Mouse (Mus musculus): ENCODE measurements at regions not wholly inside any gene's neighbourhood (a gene's known extent, or its start where the extent isn't known, plus 50 kb on each side); places are given as distances from the start of the nearest gene placed in this dataset.

GRCm38 (mm10) chr10:37275857-37276256 is 137.1 kb upstream of the Marcks start:
- ATAC-seq (ENCODE audit: low FRiP score), result no peak
- Histone ChIP-seq H3K9me3 (replicated peaks) (no peaks in the 10 kb centered on the region), H3K9ac (replicated peaks) (no peak overlapping the region), H3K27ac (replicated peaks) (no peak overlapping the region), H3K4me2 (no peak overlapping the region), H3K4me1 (no peaks in the 10 kb centered on the region), H3K4me3 (replicated peaks) (no peak overlapping the region), H3K27me3 (replicated peaks) (no peaks in the 10 kb centered on the region), H3K36me3 (no peaks in the 10 kb centered on the region)
- WGBS, result 72% methylated on average over 1 of the region's 1 CpGs

GRCm38 (mm10) chr10:37275271-37275670 is 136.6 kb upstream of the Marcks start:
- Histone ChIP-seq H3K36me3 (no peaks in the 10 kb centered on the region), H3K4me1 (no peaks in the 10 kb centered on the region), H3K4me3 (replicated peaks) (no peak overlapping the region), H3K27ac (replicated peaks) (no peak overlapping the region), H3K4me2 (no peak overlapping the region), H3K9ac (replicated peaks) (no peak overlapping the region), H3K27me3 (replicated peaks) (no peaks in the 10 kb centered on the region), H3K9me3 (replicated peaks) (no peaks in the 10 kb centered on the region)
- 53% methylated on average over 7 of the region's 7 CpGs for WGBS
- ATAC-seq (ENCODE audit: low FRiP score), result no peak

GRCm38 (mm10) chr10:37271967-37272366 is 133.2 kb upstream of the Marcks start:
- Histone ChIP-seq H3K9ac (replicated peaks) (no peak overlapping the region), H3K36me3 (no peaks in the 10 kb centered on the region), H3K27me3 (replicated peaks) (no peaks in the 10 kb centered on the region), H3K9me3 (replicated peaks) (no peaks in the 10 kb centered on the region), H3K4me1 (no peaks in the 10 kb centered on the region), H3K4me2 (no peak overlapping the region), H3K4me3 (replicated peaks) (no peak overlapping the region), H3K27ac (replicated peaks) (no peak overlapping the region)
- WGBS, result 84% methylated on average over 1 of the region's 1 CpGs
- ATAC-seq (ENCODE audit: low FRiP score), result no peak

- Histone ChIP-seq H3K27me3 (replicated peaks) (no peaks in the 10 kb centered on the region), H3K9me3 (replicated peaks) (no peaks in the 10 kb centered on the region), H3K9ac (replicated peaks) (no peak overlapping the region), H3K4me2 (no peak overlapping the region), H3K36me3 (no peaks in the 10 kb centered on the region), H3K27ac (replicated peaks) (no peak overlapping the region), H3K4me1 (no peaks in the 10 kb centered on the region), H3K4me3 (replicated peaks) (no peak overlapping the region)
- ATAC-seq (ENCODE audit: low FRiP score), result no peak
- 74% methylated on average over 10 of the region's 10 CpGs for WGBS
Observed at GRCm38 (mm10) chr10:37270236-37271000, 131.7 kb upstream of the Marcks start.

GRCm38 (mm10) chr10:37266909-37267308 is 128.2 kb upstream of the Marcks start:
- Histone ChIP-seq H3K4me3 (replicated peaks) (no peak overlapping the region), H3K36me3 (no peaks in the 10 kb centered on the region), H3K27me3 (replicated peaks) (no peaks in the 10 kb centered on the region), H3K4me2 (no peak overlapping the region), H3K4me1 (no peaks in the 10 kb centered on the region), H3K27ac (replicated peaks) (no peak overlapping the region), H3K9me3 (replicated peaks) (no peaks in the 10 kb centered on the region), H3K9ac (replicated peaks) (no peak overlapping the region)
- 47% methylated on average over 1 of the region's 1 CpGs for WGBS
- ATAC-seq (ENCODE audit: low FRiP score), result no peak

- H3K36me3 ChIP-seq, result no peaks in the 10 kb centered on the region
- no peak overlapping the region for H3K4me3 ChIP-seq (replicated peaks)
- ATAC-seq (ENCODE audit: low FRiP score), result no peak
- H3K4me2 ChIP-seq, result no peak overlapping the region
- 78% methylated on average over 8 of the region's 8 CpGs for WGBS
- no peaks in the 10 kb centered on the region for H3K9me3 ChIP-seq (replicated peaks)
- no peaks in the 10 kb centered on the region for H3K27me3 ChIP-seq (replicated peaks)
- H3K4me1 ChIP-seq, result no peaks in the 10 kb centered on the region
- no peak overlapping the region for H3K27ac ChIP-seq (replicated peaks)
- H3K9ac ChIP-seq (replicated peaks), result no peak overlapping the region
Observed at GRCm38 (mm10) chr10:37260791-37261488, 122.2 kb upstream of the Marcks start.

- WGBS, result 94% methylated on average over 3 of the region's 3 CpGs
- Histone ChIP-seq H3K9ac (replicated peaks) (no peak overlapping the region), H3K4me2 (no peak overlapping the region), H3K36me3 (no peaks in the 10 kb centered on the region), H3K27me3 (replicated peaks) (no peaks in the 10 kb centered on the region), H3K4me1 (no peaks in the 10 kb centered on the region), H3K4me3 (replicated peaks) (no peak overlapping the region), H3K9me3 (replicated peaks) (no peaks in the 10 kb centered on the region), H3K27ac (replicated peaks) (no peak overlapping the region)
- ATAC-seq (ENCODE audit: low FRiP score), result no peak
Observed at GRCm38 (mm10) chr10:37259186-37259585, 120.5 kb upstream of the Marcks start.

- WGBS, result 86% methylated on average over 6 of the region's 6 CpGs
- ATAC-seq (ENCODE audit: low FRiP score), result no peak
- no peaks in the 10 kb centered on the region for H3K4me1 ChIP-seq
Observed at GRCm38 (mm10) chr10:37257544-37257943, 118.8 kb upstream of the Marcks start.

GRCm38 (mm10) chr10:37250934-37251521 is 112.3 kb upstream of the Marcks start:
- Histone ChIP-seq H3K9me3 (replicated peaks) (no peaks in the 10 kb centered on the region), H3K4me1 (peaks cover 9% of the 10 kb centered on the region; the same call in 1 of the 2 replicates), H3K36me3 (no peaks in the 10 kb centered on the region), H3K4me3 (replicated peaks) (no peak overlapping the region), H3K27ac (replicated peaks) (peak overlapping the region; percentile 45; the same call in 1 of the 2 replicates), H3K27me3 (replicated peaks) (no peaks in the 10 kb centered on the region), H3K9ac (replicated peaks) (no peak overlapping the region), H3K4me2 (no peak overlapping the region)
- WGBS, result 35% methylated on average over 6 of the region's 6 CpGs
- no peak for ATAC-seq (ENCODE audit: low FRiP score)

More at GRCm38 (mm10) chr10:37257544-37257943, 118.8 kb upstream of the Marcks start:
- H3K4me2 ChIP-seq, result no peak overlapping the region
- H3K9me3 ChIP-seq (replicated peaks), result no peaks in the 10 kb centered on the region
- no peak overlapping the region for H3K4me3 ChIP-seq (replicated peaks)
- H3K27ac ChIP-seq (replicated peaks), result no peak overlapping the region
- no peaks in the 10 kb centered on the region for H3K27me3 ChIP-seq (replicated peaks)
- H3K9ac ChIP-seq (replicated peaks), result no peak overlapping the region
- no peaks in the 10 kb centered on the region for H3K36me3 ChIP-seq

GRCm38 (mm10) chr10:37250157-37250556 is 111.4 kb upstream of the Marcks start:
- Histone ChIP-seq H3K36me3 (no peaks in the 10 kb centered on the region), H3K4me3 (replicated peaks) (no peak overlapping the region), H3K27ac (replicated peaks) (no peak overlapping the region), H3K27me3 (replicated peaks) (no peaks in the 10 kb centered on the region), H3K4me2 (no peak overlapping the region), H3K9me3 (replicated peaks) (no peaks in the 10 kb centered on the region), H3K4me1 (peaks cover 9% of the 10 kb centered on the region; the same call in 1 of the 2 replicates), H3K9ac (replicated peaks) (no peak overlapping the region)
- no peak for ATAC-seq (ENCODE audit: low FRiP score)
- WGBS, result 66% methylated on average over 2 of the region's 2 CpGs

GRCm38 (mm10) chr10:37249511-37249910 is 110.8 kb upstream of the Marcks start:
- 88% methylated on average over 4 of the region's 4 CpGs for WGBS
- no peak overlapping the region for H3K27ac ChIP-seq (replicated peaks)
- ATAC-seq (ENCODE audit: low FRiP score), result no peak
- H3K4me1 ChIP-seq, result peaks cover 9% of the 10 kb centered on the region; the same call in 1 of the 2 replicates
- no peak overlapping the region for H3K4me3 ChIP-seq (replicated peaks)
- no peaks in the 10 kb centered on the region for H3K36me3 ChIP-seq
- H3K4me2 ChIP-seq, result no peak overlapping the region
- no peaks in the 10 kb centered on the region for H3K27me3 ChIP-seq (replicated peaks)
- no peak overlapping the region for H3K9ac ChIP-seq (replicated peaks)
- H3K9me3 ChIP-seq (replicated peaks), result no peaks in the 10 kb centered on the region

GRCm38 (mm10) chr10:37247121-37247520 is 108.4 kb upstream of the Marcks start:
- Histone ChIP-seq H3K4me3 (replicated peaks) (no peak overlapping the region), H3K36me3 (no peaks in the 10 kb centered on the region), H3K9me3 (replicated peaks) (no peaks in the 10 kb centered on the region), H3K4me2 (no peak overlapping the region), H3K27ac (replicated peaks) (no peak overlapping the region), H3K27me3 (replicated peaks) (no peaks in the 10 kb centered on the region), H3K9ac (replicated peaks) (no peak overlapping the region), H3K4me1 (peaks cover 9% of the 10 kb centered on the region; the same call in 1 of the 2 replicates)
- ATAC-seq (ENCODE audit: low FRiP score), result no peak

Measured in neural tube, embryonic 15.5 days (tissue).